Mouse (Mus musculus): ENCODE measurements at regions not wholly inside any gene's neighbourhood (a gene's known extent, or its start where the extent isn't known, plus 50 kb on each side); places are given as distances from the start of the nearest gene placed in this dataset.
"Not testable (repeated sequence)": the region's sequence is repeated elsewhere in the genome, so short reads cannot be mapped to it uniquely, and the experiment has no call there.

DNA sequence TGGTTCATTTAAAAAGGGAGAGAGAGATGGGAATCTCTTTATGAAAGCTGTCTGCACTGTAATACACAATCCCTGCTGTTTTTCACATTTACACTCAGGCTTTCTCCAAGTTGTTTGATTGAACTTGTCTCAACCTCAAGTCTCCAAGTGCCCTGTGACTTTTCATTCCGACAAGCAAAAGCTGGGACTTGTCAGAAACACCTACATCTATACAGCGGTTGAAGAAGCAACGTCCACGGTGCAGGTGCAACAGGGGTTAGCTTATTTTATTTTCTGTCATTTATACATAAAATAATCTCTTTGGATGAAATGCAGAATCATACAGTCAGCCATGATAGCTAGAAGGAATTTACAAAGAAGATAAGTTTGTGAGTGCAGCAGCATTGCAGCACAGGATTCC, 184.6 kb upstream of the Gm21293 start:
- DNase-seq = no peak

DNA sequence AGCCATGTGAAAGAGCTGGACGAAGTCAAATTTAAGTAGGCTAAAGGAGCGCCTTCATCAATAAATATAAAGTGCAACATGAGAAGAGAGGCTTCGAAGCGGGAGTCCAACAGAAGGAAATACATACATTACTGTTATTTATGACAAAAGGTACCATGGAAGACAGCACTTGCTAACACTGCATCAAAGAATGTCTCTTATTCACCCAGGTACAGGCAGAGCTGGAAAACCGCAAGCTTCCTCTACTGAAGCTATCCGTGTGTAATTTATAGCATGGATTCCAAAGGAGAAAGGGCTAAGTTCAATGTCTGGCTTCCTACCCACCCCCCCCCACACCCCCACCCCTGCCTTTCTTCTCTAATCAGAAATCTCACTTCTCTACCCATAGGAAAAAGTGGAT, 166.7 kb upstream of the Gm21293 start:
- no peak for DNase-seq

DNA sequence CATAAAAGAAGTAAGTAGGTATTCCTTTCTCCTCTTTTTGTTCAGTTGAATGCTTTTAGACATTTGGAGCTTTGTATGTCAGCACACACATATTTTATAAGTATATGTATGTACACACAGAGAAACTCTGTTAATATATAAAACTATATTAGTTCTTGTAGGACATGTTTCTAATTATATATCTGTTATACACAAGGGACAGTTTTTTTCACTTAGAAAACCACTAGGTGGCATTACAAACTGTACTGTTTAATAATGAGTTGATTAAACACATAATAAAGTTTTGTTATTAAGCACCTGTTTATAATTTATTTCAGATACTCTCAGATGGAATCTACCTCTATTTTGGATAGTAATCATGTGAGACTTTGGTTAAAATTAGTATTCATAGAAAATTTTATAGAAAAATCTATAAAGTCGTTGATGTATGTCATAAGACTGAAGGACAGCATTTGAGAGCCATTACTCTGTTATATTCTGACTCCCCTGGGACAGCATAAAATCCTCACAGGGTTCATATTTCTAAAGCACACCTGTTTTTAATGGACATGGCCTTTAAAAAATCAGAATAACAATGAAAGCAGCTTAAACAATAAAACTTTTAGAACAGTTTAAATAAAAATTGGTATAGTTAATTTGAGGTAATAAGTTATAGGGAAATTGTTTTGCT, 158.4 kb upstream of the Gm21293 start:
- no peak for DNase-seq

DNA sequence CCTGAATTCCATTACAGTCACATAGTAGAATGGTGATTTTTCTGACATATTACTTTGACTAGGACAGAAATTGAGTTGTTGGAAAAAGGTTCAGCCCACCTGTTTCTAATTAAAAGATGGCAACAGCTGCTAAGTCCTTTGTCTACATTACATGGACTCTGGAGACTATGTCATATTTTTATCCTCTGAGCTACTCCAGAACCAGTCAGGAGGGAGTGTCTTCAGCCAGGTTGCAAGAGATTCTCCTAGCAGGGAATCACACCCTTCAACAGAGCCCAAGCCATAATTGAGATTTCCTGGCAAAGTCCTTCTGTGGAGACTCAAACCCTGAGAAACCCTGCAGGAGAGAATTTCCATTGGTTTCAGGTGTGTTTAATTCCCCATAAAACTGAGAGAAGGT, 123.2 kb upstream of the Gm21293 start:
- DNase-seq = no peak

DNA sequence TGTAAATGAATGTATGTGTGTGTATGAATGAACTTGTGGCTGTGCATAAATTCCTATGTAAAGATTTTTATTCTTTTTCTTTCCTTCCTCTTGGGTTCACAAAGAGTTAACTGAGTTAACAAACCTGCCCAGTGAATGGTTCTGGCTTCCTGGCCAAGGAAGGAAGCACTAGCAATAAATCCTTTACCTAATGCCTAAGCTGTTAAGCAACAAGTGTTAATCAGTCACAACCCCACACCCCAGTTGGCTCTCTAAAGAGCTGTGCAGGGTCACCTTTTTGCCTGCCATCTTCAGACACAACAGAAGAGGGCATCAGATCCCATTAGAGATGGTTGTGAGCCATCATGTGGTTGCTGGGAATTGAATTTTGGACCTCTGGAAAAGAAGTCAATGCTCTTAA, 121.2 kb upstream of the Gm21293 start:
- no peak for DNase-seq

DNA sequence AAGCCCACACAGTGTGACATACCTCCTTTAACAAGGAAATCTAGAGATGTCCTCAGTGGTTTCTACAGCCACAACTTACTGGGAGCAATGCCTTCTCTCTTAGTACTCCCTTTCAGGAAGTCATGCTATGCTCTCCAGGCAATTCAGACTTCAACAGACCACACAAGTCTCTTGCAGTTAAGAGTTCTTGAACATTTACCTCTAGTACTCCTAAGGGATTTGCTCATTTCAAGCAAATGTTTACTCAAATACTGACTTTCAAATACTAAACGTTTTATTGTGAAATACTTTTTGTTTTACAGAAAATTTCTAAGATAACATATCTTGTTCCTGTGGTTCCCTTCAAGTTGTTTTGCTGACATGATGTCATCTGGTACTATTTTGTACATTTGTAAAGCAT, 114.6 kb upstream of the Gm21293 start:
- no peak for DNase-seq

DNA sequence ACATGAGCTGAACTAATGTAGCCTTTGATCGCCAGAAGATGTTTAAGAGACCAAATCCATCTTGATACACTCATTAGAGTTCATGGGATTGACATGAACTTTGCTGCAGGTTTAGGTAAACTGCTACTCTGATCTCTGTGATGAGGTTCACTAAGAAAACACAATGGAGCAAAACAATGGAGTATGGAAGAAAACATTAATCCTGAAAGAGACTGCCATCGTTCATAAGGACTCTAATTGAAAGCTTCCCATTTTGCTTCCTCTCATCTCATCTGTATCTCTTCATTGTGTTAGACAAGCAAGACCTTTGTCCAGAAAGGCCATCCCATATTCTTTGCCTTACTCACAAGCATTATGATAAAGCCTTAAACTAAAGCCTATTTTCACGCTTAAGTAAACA, 110.0 kb upstream of the Gm21293 start:
- DNase-seq = no peak

DNA sequence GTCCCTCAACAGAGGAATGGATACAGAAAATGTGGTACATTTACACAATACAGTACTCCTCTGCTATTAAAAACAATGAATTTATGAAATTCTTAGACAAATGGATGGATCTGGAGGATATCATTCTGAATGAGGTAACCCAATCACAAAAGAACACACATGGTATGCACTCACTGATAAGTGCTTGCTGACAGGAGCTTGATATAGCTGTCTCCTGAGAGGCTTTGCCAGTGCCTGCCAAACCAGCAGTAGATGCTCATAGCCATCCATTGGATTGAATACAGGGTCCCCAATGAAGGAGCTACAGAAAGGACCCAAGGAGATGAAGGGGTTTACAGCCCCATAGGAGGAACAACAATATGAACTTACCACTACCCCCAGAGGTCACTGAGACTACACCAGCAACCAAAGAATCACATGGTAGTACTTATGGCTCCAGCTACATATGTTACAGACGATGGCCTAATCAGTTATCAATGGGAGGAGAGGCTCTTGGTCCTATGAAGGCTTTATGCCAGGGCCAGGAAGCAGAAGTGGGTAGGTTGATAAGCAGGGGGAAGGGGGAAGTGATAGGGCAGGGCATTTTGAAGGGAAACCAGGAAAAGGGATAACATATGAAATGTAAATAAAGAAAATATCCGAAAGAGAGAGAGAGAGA, 100.9 kb upstream of the Gm21293 start:
- DNase-seq = not testable (repeated sequence)

DNA sequence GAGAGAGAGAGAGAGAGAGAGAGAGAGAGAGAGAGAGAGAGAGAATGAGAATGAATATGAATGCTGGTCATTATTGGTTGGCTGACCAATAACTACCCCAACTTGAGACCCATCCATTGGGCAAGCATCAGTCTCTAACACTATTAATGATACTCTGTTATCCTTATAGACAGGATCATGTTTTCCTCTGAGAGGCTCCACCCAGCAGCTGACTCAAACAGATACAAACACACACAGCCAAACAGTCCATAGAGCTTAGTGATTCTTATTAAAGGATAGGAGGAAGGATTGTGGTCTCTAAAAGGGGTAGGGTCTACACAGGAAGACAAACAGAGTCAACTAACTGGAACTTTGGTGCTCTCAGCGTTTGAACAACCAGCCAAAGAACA, 100.4 kb upstream of the Gm21293 start:
- DNase-seq = no peak

DNA sequence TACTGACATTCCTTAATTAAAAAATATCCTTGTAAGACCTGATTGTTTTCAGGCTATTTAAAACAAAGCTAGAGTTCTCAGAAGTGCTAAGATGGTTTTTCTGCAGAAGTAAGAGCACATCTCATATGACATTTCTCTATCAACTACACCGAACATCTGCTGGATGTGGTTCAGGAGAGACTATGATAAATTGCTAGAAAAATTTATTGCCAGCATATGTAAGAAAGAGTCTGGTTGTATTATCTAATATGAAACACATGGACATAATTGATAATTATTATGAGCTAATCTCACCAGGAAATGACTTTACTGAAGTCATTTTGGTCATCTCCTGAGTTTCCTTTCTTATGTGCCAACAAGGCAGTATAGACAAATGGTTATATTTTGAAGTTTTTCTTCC, 99.2 kb upstream of the Gm21293 start:
- no peak for DNase-seq

Measured in adrenal gland, postnatal 14 days (tissue).